In genomic region chr8:120619235-120620180, GRCm38 (mm10) we compare ENCODE assay signal across 11 mouse cellular contexts. TPM values are rescaled to one million over a fixed set of nuclear protein-coding genes. Genes with fewer than 3 reads are reported as not detected.
DNase-seq lines count a peak whose midpoint lies in the region; ATAC-seq lines count a peak whose summit lies in the region.
"Had no signal": no experiment of that assay in that cellular context is flagged by ENCODE, and none has a peak within 500 bp of the region (broad histone marks: within the 10 kb centered on the region; RNA-seq: fewer than 3 reads in every experiment).

No protein-coding gene starts in this region.

- no peak overlapping the region; the same call in 1 of the 2 replicates for H3K9ac ChIP-seq in heart, embryonic 12.5 days
- H3K9ac ChIP-seq in forebrain, embryonic 11.5 days (ENCODE audit: low read length): no peak overlapping the region
- H3K9ac ChIP-seq: hindbrain, embryonic 12.5 days; lung, embryonic 15.5 days had no signal

- no peaks in the 10 kb centered on the region for H3K9me3 ChIP-seq in heart, embryonic 12.5 days (replicated peaks)
- no peaks in the 10 kb centered on the region for H3K9me3 ChIP-seq in forebrain, embryonic 11.5 days (ENCODE audit: control insufficient read depth, low read length)
- H3K9me3 ChIP-seq: hindbrain, embryonic 12.5 days; lung, embryonic 15.5 days had no signal

- intact Hi-C loops in heart, postnatal 14 days (cut with DNase I): no loop called here

- H3K36me3 ChIP-seq in heart, embryonic 12.5 days: no peaks in the 10 kb centered on the region
- no peaks in the 10 kb centered on the region for H3K36me3 ChIP-seq in forebrain, embryonic 11.5 days (ENCODE audit: control insufficient read depth, insufficient read depth, low read length)
- H3K36me3 ChIP-seq: hindbrain, embryonic 12.5 days; lung, embryonic 15.5 days had no signal

- no peak overlapping the region for H3K4me3 ChIP-seq in heart, embryonic 12.5 days
- H3K4me3 ChIP-seq in forebrain, embryonic 11.5 days (ENCODE audit: low read depth, low read length): no peak overlapping the region
- H3K4me3 ChIP-seq: hindbrain, embryonic 12.5 days; lung, embryonic 15.5 days had no signal

- no peak overlapping the region for H3K27ac ChIP-seq in heart, embryonic 12.5 days (ENCODE audit: poor library complexity, severe bottlenecking)
- no peak overlapping the region for H3K27ac ChIP-seq in forebrain, embryonic 11.5 days (ENCODE audit: low read depth, low read length)
- H3K27ac ChIP-seq: hindbrain, embryonic 12.5 days; lung, embryonic 15.5 days had no signal

- H3K4me1 ChIP-seq in heart, embryonic 12.5 days (replicated peaks): peaks cover 50% of the 10 kb centered on the region
- peaks cover 8% of the 10 kb centered on the region; the same call in 1 of the 2 replicates for H3K4me1 ChIP-seq in forebrain, embryonic 11.5 days (replicated peaks; ENCODE audit: control insufficient read depth, insufficient read depth, low read length)

- no peak for ATAC-seq in heart, embryonic 12.5 days (ENCODE audit: insufficient number of reproducible peaks, low FRiP score)
- ATAC-seq in forebrain, embryonic 11.5 days (replicated peaks; ENCODE audit: low FRiP score): no peak

- DNase-seq in heart, adult 18-20 months: peak; percentile 74 to 80
- peak; percentile 95 for DNase-seq in adipocyte (ENCODE audit: low spot score)
- DNase-seq in heart, postnatal 14 days: peak; percentile 33 to 34
- DNase-seq in lung, postnatal 10 days: peak; percentile 28
- DNase-seq in forebrain, embryonic 11.5 days (ENCODE audit: low spot score): no peak
- DNase-seq in spleen, postnatal 36 days (ENCODE audit: low spot score in 2 of 2): no peak
- DNase-seq in cerebellum, adult 11-12 months: no peak
- DNase-seq: cerebellum, adult 11 months had no signal

- 73% methylated on average over 11 of the region's 11 CpGs for WGBS in heart, embryonic 12.5 days
- WGBS in forebrain, embryonic 11.5 days: 77% methylated on average over 11 of the region's 11 CpGs

- no peak overlapping the region for H3K4me2 ChIP-seq in heart, embryonic 12.5 days
- no peak overlapping the region for H3K4me2 ChIP-seq in forebrain, embryonic 11.5 days (ENCODE audit: low read depth, low read length, severe bottlenecking)
- H3K4me2 ChIP-seq: hindbrain, embryonic 12.5 days; lung, embryonic 15.5 days had no signal

- no peaks in the 10 kb centered on the region for H3K27me3 ChIP-seq in heart, embryonic 12.5 days (replicated peaks)
- no peaks in the 10 kb centered on the region for H3K27me3 ChIP-seq in forebrain, embryonic 11.5 days (ENCODE audit: control insufficient read depth, insufficient read depth, low read length)
- H3K27me3 ChIP-seq: hindbrain, embryonic 12.5 days; lung, embryonic 15.5 days had no signal

RNA-seq across cellular contexts. Expression of gene 1190005I06Rik, which starts 27.9 kb away (rescaled TPM):
- 1 to 10 TPM; 5.6 to 6.3 TPM for total RNA-seq in heart, adult 18-20 months (2021)
- 3.5 and 6.7 TPM in 2 replicates for polyA plus RNA-seq in heart, embryonic 12.5 days (2016; fragmentation: Nextera tagmentation; extraction: Ambion mirVana)
- 1 to 10 TPM; 3.7 to 4.0 TPM for total RNA-seq in heart, postnatal 14 days (2021)
- polyA plus RNA-seq in forebrain, embryonic 11.5 days (2014; fragmentation: Nextera tagmentation; extraction: Ambion mirVana): 1.6 and 2.3 TPM in 2 replicates

RNA-seq across cellular contexts. Expression of gene Gins2, which starts 30.4 kb away (rescaled TPM):
- total RNA-seq in heart, adult 18-20 months (2021): 1 to 10 TPM in 1 of 2 experiments, under 1 TPM in 1; 0.98 to 1.8 TPM
- polyA plus RNA-seq in heart, embryonic 12.5 days (2016; fragmentation: Nextera tagmentation; extraction: Ambion mirVana): 63.4 and 66.8 TPM in 2 replicates
- 1 to 10 TPM; 3.2 to 6.4 TPM for total RNA-seq in heart, postnatal 14 days (2021)
- 105 and 115 TPM in 2 replicates for polyA plus RNA-seq in forebrain, embryonic 11.5 days (2014; fragmentation: Nextera tagmentation; extraction: Ambion mirVana)

RNA-seq across cellular contexts. Expression of gene Gm27021, which starts 48.4 kb away (rescaled TPM):
- not detected for total RNA-seq in heart, adult 18-20 months (2021)
- polyA plus RNA-seq in heart, embryonic 12.5 days (2016; fragmentation: Nextera tagmentation; extraction: Ambion mirVana): 0.72 TPM in 1 of 2 replicates, not detected in the other
- total RNA-seq in heart, postnatal 14 days (2021): not detected
- polyA plus RNA-seq in forebrain, embryonic 11.5 days (2014; fragmentation: Nextera tagmentation; extraction: Ambion mirVana): 3.3 and 3.5 TPM in 2 replicates

RNA-seq across cellular contexts. Expression of gene Cox4i1, which starts 48.5 kb away (rescaled TPM):
- total RNA-seq in heart, adult 18-20 months (2021): 1,000 to 10,000 TPM; 4,737 to 4,778 TPM
- 1,676 and 1,716 TPM in 2 replicates for polyA plus RNA-seq in heart, embryonic 12.5 days (2016; fragmentation: Nextera tagmentation; extraction: Ambion mirVana)
- total RNA-seq in heart, postnatal 14 days (2021): 1,000 to 10,000 TPM; 4,230 to 4,270 TPM
- polyA plus RNA-seq in forebrain, embryonic 11.5 days (2014; fragmentation: Nextera tagmentation; extraction: Ambion mirVana): 812 and 850 TPM in 2 replicates

RNA-seq across cellular contexts. Expression of gene Emc8, which starts 48.9 kb away (rescaled TPM):
- 10 to 100 TPM; 42.7 to 46.4 TPM for total RNA-seq in heart, adult 18-20 months (2021)
- polyA plus RNA-seq in heart, embryonic 12.5 days (2016; fragmentation: Nextera tagmentation; extraction: Ambion mirVana): 168 and 183 TPM in 2 replicates
- total RNA-seq in heart, postnatal 14 days (2021): 10 to 100 TPM; 47.7 to 58.4 TPM
- polyA plus RNA-seq in forebrain, embryonic 11.5 days (2014; fragmentation: Nextera tagmentation; extraction: Ambion mirVana): 307 and 321 TPM in 2 replicates

Comparison
In these comparisons a context has a peak if more than half of its experiments do, and no peak if none do; other contexts are left out.
1. DNase-seq: peak in heart, adult 18-20 months (2 of 2), adipocyte (single experiment), heart, postnatal 14 days (2 of 2) and lung, postnatal 10 days (single experiment); none in forebrain, embryonic 11.5 days (single experiment), spleen, postnatal 36 days (0 of 2) and cerebellum, adult 11-12 months (single experiment).